Mouse (Mus musculus) frontal cortex, postnatal 25 days (tissue): ENCODE data around the gene Bmp4.

Source experiments
- DNase-seq, 2 experiments: peaks; one replicate each; pipeline ENCODE4 v3.0.0; 2022; ENCODE audit warnings: low spot score in 2 of 2

Bmp4 gene

DNA sequence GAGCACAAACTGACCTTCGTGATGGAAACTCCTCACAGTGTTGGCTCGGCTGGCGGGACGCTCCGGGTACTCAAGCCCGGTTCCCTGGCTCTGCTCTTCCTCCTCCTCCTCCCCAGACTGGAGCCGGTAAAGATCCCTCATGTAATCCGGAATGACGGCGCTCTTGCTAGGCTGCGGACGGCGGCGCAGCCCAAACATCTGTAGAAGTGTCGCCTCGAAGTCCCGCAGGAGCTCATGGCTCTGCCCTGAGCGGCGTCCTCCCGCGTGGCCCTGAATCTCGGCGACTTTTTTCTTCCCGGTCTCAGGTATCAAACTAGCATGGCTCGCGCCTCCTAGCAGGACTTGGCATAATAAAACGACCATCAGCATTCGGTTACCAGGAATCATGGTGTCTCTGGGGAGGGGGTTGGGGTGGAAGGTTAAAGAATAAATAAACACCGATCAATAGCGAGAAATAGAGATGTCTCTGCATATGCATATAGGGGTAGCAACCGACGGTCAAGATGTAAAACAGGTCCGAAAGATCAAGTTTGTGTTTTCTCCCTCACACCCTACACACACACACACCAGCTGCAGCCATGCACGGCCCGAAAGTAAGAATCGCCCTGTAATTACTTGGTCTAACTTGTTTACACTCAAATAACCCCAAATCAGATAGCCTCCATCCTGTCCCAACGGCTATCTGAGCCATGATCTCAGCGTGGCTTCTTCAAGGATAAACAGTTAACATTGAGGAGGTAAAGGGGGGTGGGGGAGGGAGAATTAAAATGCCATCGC, 4.6 kb downstream of the Bmp4 start:
- DNase-seq = no peak

DNA sequence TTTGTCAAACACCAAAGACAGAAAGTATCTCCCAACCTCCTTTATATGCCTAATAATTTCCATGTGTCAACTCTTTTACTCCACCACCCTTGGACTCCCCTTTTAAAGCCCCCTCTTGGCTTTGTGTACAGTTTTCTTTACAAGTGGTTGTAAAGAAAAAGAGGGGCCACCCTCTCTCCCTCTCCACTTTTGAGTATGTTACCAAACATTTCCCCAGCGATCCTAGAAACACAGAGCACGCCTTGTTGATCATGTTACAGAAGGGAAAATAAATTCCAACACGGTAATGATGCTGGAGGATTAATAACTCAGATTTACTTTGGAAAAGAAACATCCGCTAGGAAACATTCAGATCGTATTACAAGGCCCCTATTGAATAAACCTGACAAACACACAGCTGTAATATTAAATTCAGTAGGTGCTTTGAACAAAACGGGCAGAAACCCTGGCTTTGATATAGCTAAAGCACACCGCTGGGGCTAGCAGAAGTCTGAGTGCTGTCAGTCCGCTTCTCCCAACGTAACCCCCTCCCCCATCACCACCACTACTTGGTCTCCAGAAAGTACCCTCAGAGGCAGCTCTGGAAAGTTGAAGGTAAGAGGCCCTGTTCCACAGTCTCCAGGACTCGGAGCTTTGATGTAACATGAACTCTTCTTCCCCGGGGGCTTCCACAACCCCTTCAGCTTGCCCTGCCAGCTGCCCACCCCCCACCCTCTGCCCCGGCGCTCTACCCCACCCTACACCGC, 5.3 kb downstream of the Bmp4 start:
- DNase-seq = no peak

DNA sequence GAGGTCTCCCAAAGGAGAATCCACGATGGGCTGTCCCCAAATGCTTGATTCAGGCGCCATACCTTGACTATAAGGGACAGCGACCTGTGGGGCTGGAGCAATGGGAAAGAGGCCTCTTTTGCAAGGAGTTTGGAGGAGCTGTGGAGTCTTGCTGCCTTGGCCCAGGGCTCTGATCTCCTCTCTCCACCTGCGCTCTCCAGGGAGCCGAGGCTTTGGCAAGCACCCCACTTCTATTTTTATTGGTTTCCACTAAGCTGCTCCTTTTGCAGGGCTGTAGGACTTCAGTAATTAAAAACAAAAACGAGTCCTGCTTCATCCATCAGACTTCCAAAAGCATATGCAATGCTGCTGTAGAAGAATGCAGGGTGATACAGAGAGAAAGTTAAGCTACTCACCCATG, 9.0 kb downstream of the Bmp4 start:
- DNase-seq = no peak

DNA sequence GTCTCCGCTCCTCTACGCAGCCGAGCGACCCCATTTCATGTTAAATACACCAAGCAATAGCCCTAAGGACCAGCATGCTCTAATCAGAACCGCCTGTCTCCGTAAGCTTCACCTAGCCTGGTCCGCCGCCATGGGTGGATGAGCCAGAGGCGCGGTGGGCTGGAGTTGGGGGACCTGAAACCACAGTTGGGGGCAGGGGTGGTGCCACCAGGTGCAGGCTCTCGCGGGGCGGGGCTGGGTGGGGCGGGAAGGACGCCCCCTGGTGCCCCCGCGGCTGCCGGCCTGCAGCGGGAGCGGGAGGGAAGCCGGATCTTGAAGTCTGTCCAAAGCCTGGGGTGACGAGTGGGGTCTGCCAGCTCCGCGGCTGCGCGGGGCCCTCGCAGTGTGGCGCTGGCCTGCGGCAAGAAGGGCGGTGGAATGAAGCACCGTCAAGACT, 10.2 kb downstream of the Bmp4 start:
- no peak for DNase-seq

DNA sequence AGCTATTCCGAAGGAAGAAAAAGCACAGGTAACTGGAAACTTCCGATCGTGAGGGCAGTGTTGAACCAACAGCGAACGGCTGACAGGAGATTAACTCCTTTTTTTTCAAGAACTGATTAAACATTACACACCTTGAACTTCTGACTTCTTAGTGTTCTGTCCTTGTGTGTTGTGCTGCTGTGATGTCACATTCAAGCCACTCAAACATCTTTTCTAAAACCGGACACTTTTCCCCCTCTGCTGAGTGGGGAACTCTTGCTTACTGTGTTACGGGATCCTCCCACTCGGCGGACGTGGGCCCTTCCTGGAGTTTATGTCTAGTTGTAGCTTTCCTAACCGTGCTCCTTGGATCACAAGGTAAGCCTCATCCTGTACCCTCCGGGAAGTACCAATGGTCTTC, 11.2 kb downstream of the Bmp4 start, which contains the start of gene Gm15217:
Gene Gm15217, plus strand, starts transcription at position 130 of the 400 bp plus-strand sequence.
- DNase-seq = no peak

DNA sequence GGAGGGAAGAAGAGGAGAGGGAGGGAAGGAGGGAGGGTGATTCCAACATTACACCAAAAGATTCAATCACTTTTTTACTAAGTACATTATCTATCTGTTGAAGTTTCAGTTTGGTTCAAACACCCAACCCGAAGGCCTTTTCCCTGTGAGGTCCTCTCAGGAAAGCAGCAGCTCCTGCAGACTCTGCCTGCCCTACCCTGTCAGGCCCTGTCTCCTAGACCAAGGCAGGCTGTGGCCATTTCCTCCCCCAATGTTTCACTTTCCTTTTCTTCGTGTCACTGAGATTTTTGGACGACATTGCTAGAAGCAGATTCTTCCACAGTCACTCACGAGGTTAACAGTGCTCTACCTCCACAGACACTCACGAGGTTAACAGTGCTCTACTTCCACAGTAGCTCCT, 14.7 kb downstream of the Bmp4 start:
- no peak for DNase-seq

DNA sequence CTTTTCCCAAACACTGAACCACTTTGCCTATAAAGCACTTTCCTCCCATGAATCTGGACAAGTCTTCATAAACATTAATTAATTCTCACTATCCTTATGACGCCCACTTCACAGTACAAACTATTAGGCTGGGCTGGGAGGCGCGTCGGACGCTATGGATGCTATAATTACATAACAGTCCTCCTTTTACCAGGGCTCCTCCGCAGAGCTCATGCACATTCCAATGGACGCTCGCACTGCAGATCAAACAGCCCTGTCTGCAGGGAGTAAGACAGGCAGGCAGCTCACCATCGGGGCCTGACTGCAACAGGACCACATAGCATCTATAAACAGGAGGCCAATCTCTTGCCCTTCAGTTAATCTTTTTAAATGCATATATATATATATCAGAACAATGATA, 18.0 kb downstream of the Bmp4 start:
- no peak for DNase-seq

DNA sequence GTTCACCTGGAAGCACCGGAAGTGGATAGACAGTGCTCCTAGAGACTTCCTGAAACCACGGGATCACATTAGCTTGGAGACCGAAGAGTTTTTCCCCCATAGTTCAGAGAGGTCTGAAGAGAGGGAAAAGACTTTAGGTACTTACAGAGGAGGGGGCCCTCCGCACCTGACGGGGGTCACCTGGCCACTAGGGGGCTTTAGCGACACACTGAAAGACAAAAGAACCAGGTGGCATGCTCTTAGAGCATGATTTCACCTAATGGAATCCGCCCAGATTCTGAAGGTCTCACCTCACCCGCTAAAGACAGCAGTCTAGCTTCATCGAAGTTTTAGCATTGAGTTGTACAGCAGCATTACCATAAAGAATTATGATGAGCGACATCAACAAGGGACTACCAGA, 27.3 kb downstream of the Bmp4 start:
- no peak for DNase-seq

DNA sequence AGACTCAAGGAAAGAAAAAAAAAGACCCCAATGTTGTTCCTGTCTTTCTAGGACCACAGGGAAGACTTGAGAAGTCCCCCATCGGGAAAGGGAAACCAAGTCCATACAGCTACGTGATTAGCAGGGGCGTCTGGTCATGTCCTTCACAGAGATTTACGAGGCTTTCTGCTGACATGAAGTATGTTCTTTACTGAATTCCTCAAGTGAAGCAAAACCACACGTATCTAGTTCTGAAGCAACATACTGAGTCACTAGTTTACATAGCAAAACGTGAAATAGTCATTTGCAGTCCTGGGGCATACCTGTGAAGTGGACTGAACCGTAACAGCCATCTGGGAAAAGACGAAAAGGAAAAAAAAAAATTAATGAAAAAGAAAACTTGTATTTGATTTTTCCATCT, 32.8 kb downstream of the Bmp4 start:
- no peak for DNase-seq

DNA sequence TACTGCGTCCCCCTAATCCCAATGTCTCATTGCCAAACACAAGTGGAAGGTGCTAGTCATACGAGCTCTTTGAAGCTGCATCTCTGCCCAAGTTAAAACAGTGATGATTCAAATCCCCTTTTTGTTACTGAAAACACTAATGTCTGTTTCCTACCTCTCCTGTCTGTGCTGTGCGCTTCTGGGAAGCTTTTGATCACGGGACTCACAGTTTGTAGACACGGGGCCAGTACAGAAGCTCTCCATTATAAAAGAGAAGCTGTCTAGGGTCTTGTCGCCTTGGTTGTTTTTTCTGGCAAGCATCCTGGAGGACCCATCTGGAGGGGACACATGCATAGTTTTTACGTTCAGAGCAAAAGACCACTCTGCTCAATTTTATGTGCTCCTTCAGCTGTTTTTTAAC, 33.2 kb downstream of the Bmp4 start:
- no peak for DNase-seq

DNA sequence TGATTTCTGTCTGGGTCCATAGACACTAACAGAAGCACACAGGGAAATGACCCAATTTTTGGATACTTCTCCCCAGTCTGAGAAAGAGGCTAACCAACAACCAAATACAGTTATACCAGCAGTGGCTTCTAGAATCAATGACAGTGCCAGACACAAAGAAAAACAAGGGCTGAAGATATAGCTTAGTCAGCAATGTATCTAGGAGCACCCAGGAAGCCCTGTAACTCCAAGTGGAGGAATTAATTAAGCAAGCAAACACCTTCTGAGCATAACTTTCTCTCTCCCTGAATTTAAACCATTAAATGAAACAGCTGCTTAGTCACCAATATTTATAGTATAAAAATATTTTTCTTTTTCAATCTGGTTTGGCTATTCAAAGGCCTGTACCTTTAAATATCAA, 45.7 kb downstream of the Bmp4 start:
- DNase-seq = no peak

DNA sequence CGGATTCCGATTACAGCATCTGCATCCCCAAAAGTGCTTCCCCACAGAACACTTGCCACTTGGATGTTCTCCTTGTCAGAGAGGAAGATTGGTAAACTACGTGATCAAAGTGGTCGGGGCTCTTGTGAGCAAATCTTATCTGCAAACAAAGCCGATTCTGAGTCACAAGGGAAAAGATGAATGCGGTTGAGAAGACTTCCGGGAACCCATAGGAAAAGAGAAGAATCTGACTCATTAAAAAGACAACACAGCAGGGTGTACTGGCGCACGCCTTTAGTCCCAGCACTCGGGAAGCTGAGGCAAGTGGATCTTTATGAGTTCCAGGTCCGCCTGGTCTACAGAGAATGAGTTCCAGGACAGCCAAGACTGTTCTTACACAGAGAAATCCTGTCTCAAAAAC, 51.7 kb downstream of the Bmp4 start:
- DNase-seq = no peak
